Mouse (Mus musculus) limb, embryonic 13.5 days (tissue): ENCODE measurements around the gene 1700012A03Rik. TPM values are rescaled to one million over a fixed set of nuclear protein-coding genes. Genes with fewer than 3 reads are reported as not detected.

ENCODE experiments used
- ATAC-seq: fragments of 200-750 bp; cut with Nextera tagmentation; 2 replicates; pipeline ENCODE4 v1.8.0; 2017; ENCODE audit warnings: low read depth, moderate number of reproducible peaks, moderate TSS enrichment; ENCODE audit not compliant: low FRiP score
- H3K27ac ChIP-seq: fragments of 300-500 bp; sonication (generic); 2 replicates; pipeline ENCODE4 v1.5.1; 2015; ENCODE audit warnings: inconsistent platforms, mild to moderate bottlenecking, moderate library complexity
- H3K27me3 ChIP-seq: fragments of 300-500 bp; sonication (generic); 2 replicates; pipeline ENCODE4 v1.6.1; 2015; ENCODE audit warnings: mild to moderate bottlenecking, inconsistent platforms
- H3K36me3 ChIP-seq: fragments of 300-500 bp; sonication (generic); 2 replicates; pipeline ENCODE4 v1.6.1; 2015; ENCODE audit warnings: inconsistent platforms, mild to moderate bottlenecking, moderate library complexity
- H3K4me1 ChIP-seq: fragments of 300-500 bp; sonication (generic); 2 replicates; pipeline ENCODE4 v1.6.1; 2015; ENCODE audit warnings: inconsistent platforms
- H3K4me2 ChIP-seq: fragments of 300-500 bp; sonication (generic); replicated peaks from 2 replicates; pipeline ENCODE4 v1.6.1; 2015; ENCODE audit warnings: inconsistent platforms, mild to moderate bottlenecking, moderate library complexity
- H3K4me3 ChIP-seq: fragments of 300-500 bp; sonication (generic); 2 replicates; pipeline ENCODE4 v1.5.1; 2015; ENCODE audit warnings: moderate library complexity, mild to moderate bottlenecking, inconsistent platforms
- H3K9ac ChIP-seq: fragments of 300-500 bp; sonication (generic); 2 replicates; pipeline ENCODE4 v1.6.1; 2015; ENCODE audit warnings: mild to moderate bottlenecking, inconsistent platforms
- H3K9me3 ChIP-seq: fragments of 300-500 bp; sonication (generic); 2 replicates; pipeline ENCODE4 v1.6.1; 2016; ENCODE audit warnings: inconsistent platforms
- WGBS: fragments of 180-500 bp; shearing (Covaris S2); methylation state at CpG from one replicate; pipeline ENCODE4 v1.1.7; 2015; 5-methylcytosine and 5-hydroxymethylcytosine counted together
- polyA plus RNA-seq: library from polyadenylated mRNA; unstranded; fragments of >200 nt; fragmentation: Nextera tagmentation; extraction: Ambion mirVana; gene quantifications from 2 replicates; pipeline ENCODE4 v1.2.1, GENCODE M21; 2015

1700012A03Rik gene
- polyA plus RNA-seq, 1 experiment from 2014 or later, result not detected

- ATAC-seq, result no peak
- Histone ChIP-seq H3K4me2 (no peak overlapping the region), H3K9me3 (no peaks in the 10 kb centered on the region), H3K4me1 (peaks cover 14% of the 10 kb centered on the region; the same call in 1 of the 2 replicates), H3K36me3 (no peaks in the 10 kb centered on the region), H3K9ac (no peak overlapping the region), H3K27ac (no peak overlapping the region), H3K4me3 (no peak overlapping the region), H3K27me3 (no peaks in the 10 kb centered on the region)
Observed at GRCm38 (mm10) chr6:32045344-32045743, 4.7 kb upstream of the 1700012A03Rik start.

- no peak; the same call in 1 of the 2 replicates for ATAC-seq
- H3K27ac ChIP-seq, result no peak overlapping the region
- H3K9me3 ChIP-seq, result no peaks in the 10 kb centered on the region
- peaks cover 14% of the 10 kb centered on the region; the same call in 1 of the 2 replicates for H3K4me1 ChIP-seq
- no peaks in the 10 kb centered on the region for H3K36me3 ChIP-seq
- no peak overlapping the region for H3K4me3 ChIP-seq
- no peak overlapping the region for H3K4me2 ChIP-seq
- no peaks in the 10 kb centered on the region for H3K27me3 ChIP-seq
- H3K9ac ChIP-seq, result no peak overlapping the region
- WGBS, result 43% methylated on average over 4 of the region's 4 CpGs
Observed at GRCm38 (mm10) chr6:32049256-32049950, 643 bp upstream of the 1700012A03Rik start.

- Histone ChIP-seq H3K27ac (no peak overlapping the region), H3K27me3 (no peaks in the 10 kb centered on the region), H3K4me2 (no peak overlapping the region), H3K9me3 (no peaks in the 10 kb centered on the region), H3K4me3 (no peak overlapping the region), H3K4me1 (0 out of 2 replicates have a peak, but pooled peaks cover 8% of the 10 kb centered on the region), H3K9ac (no peak overlapping the region), H3K36me3 (no peaks in the 10 kb centered on the region)
- ATAC-seq, result no peak
- 76% methylated on average over 6 of the region's 6 CpGs for WGBS
Observed at GRCm38 (mm10) chr6:32052135-32052915, 2.3 kb downstream of the 1700012A03Rik start.

GRCm38 (mm10) chr6:32056525-32056924 is 6.5 kb downstream of the 1700012A03Rik start:
- H3K36me3 ChIP-seq, result no peaks in the 10 kb centered on the region
- WGBS, result 34% methylated on average over 2 of the region's 2 CpGs
- no peak overlapping the region for H3K9ac ChIP-seq
- no peaks in the 10 kb centered on the region for H3K27me3 ChIP-seq
- H3K4me3 ChIP-seq, result no peak overlapping the region
- ATAC-seq, result no peak
- no peak overlapping the region for H3K4me2 ChIP-seq
- no peak overlapping the region for H3K27ac ChIP-seq
- no peaks in the 10 kb centered on the region for H3K4me1 ChIP-seq
- H3K9me3 ChIP-seq, result no peaks in the 10 kb centered on the region

- H3K9me3 ChIP-seq, result no peaks in the 10 kb centered on the region
- no peaks in the 10 kb centered on the region for H3K27me3 ChIP-seq
- no peak overlapping the region for H3K4me3 ChIP-seq
- no peak overlapping the region for H3K27ac ChIP-seq
- H3K4me2 ChIP-seq, result no peak overlapping the region
- 78% methylated on average over 2 of the region's 2 CpGs for WGBS
- no peaks in the 10 kb centered on the region for H3K4me1 ChIP-seq
- ATAC-seq, result no peak
- H3K36me3 ChIP-seq, result no peaks in the 10 kb centered on the region
- no peak overlapping the region for H3K9ac ChIP-seq
Observed at GRCm38 (mm10) chr6:32058571-32058970, 8.5 kb downstream of the 1700012A03Rik start.

GRCm38 (mm10) chr6:32060641-32061040 is 10.6 kb downstream of the 1700012A03Rik start:
- ATAC-seq, result no peak
- H3K9me3 ChIP-seq, result no peaks in the 10 kb centered on the region
- 85% methylated on average over 2 of the region's 2 CpGs for WGBS
- H3K4me3 ChIP-seq, result no peak overlapping the region
- no peaks in the 10 kb centered on the region for H3K36me3 ChIP-seq
- no peak overlapping the region for H3K4me2 ChIP-seq
- no peaks in the 10 kb centered on the region for H3K4me1 ChIP-seq
- no peak overlapping the region for H3K27ac ChIP-seq
- no peaks in the 10 kb centered on the region for H3K27me3 ChIP-seq
- no peak overlapping the region for H3K9ac ChIP-seq

GRCm38 (mm10) chr6:32061266-32061665 is 11.2 kb downstream of the 1700012A03Rik start:
- Histone ChIP-seq H3K27me3 (no peaks in the 10 kb centered on the region), H3K4me1 (no peaks in the 10 kb centered on the region), H3K9me3 (no peaks in the 10 kb centered on the region), H3K4me2 (no peak overlapping the region), H3K36me3 (no peaks in the 10 kb centered on the region), H3K27ac (no peak overlapping the region), H3K4me3 (no peak overlapping the region), H3K9ac (no peak overlapping the region)
- ATAC-seq, result no peak
- WGBS, result 82% methylated on average over 9 of the region's 9 CpGs

GRCm38 (mm10) chr6:32065789-32066510 is 15.9 kb downstream of the 1700012A03Rik start:
- H3K27ac ChIP-seq, result no peak overlapping the region
- no peak overlapping the region for H3K9ac ChIP-seq
- H3K27me3 ChIP-seq, result no peaks in the 10 kb centered on the region
- H3K9me3 ChIP-seq, result no peaks in the 10 kb centered on the region
- H3K36me3 ChIP-seq, result no peaks in the 10 kb centered on the region
- 76% methylated on average over 10 of the region's 10 CpGs for WGBS
- H3K4me1 ChIP-seq, result no peaks in the 10 kb centered on the region
- no peak overlapping the region for H3K4me2 ChIP-seq
- H3K4me3 ChIP-seq, result no peak overlapping the region
- no peak for ATAC-seq

- WGBS, result 66% methylated on average over 1 of the region's 1 CpGs
- H3K9ac ChIP-seq, result no peak overlapping the region
- ATAC-seq, result no peak
Observed at GRCm38 (mm10) chr6:32072161-32072560, 22.1 kb downstream of the 1700012A03Rik start.

GRCm38 (mm10) chr6:32093312-32093711 is 43.3 kb downstream of the 1700012A03Rik start:
- ATAC-seq, result no peak
- H3K9me3 ChIP-seq, result peaks cover 4% of the 10 kb centered on the region; the same call in 1 of the 2 replicates
- no peak overlapping the region for H3K4me3 ChIP-seq
- no peaks in the 10 kb centered on the region for H3K27me3 ChIP-seq
- H3K9ac ChIP-seq, result no peak overlapping the region
- H3K4me2 ChIP-seq, result no peak overlapping the region
- H3K36me3 ChIP-seq, result no peaks in the 10 kb centered on the region
- 85% methylated on average over 12 of the region's 14 CpGs for WGBS
- no peak overlapping the region for H3K27ac ChIP-seq
- H3K4me1 ChIP-seq, result no peaks in the 10 kb centered on the region

More at GRCm38 (mm10) chr6:32072161-32072560, 22.1 kb downstream of the 1700012A03Rik start:
- H3K36me3 ChIP-seq, result no peaks in the 10 kb centered on the region
- no peaks in the 10 kb centered on the region for H3K27me3 ChIP-seq
- H3K4me3 ChIP-seq, result no peak overlapping the region
- H3K9me3 ChIP-seq, result no peaks in the 10 kb centered on the region
- no peak overlapping the region for H3K27ac ChIP-seq
- no peaks in the 10 kb centered on the region for H3K4me1 ChIP-seq
- H3K4me2 ChIP-seq, result no peak overlapping the region

GRCm38 (mm10) chr6:32105547-32106275 is 55.7 kb downstream of the 1700012A03Rik start:
- WGBS, result 55% methylated on average over 9 of the region's 9 CpGs

More at GRCm38 (mm10) chr6:32105547-32106275, 55.7 kb downstream of the 1700012A03Rik start:
- no peak overlapping the region for H3K4me2 ChIP-seq
- no peak overlapping the region for H3K9ac ChIP-seq
- H3K36me3 ChIP-seq, result no peaks in the 10 kb centered on the region
- ATAC-seq, result no peak
- no peak overlapping the region for H3K27ac ChIP-seq
- no peak overlapping the region for H3K4me3 ChIP-seq
- H3K9me3 ChIP-seq, result no peaks in the 10 kb centered on the region
- H3K4me1 ChIP-seq, result no peaks in the 10 kb centered on the region
- H3K27me3 ChIP-seq, result no peaks in the 10 kb centered on the region
